In genomic region chr2:4507887-4508615, GRCm38 (mm10) we compare ENCODE assay signal across 23 mouse cellular contexts.
A peak's percentile ranks its signal among the peaks of the same experiment; 100 is the strongest.
DNase-seq lines count a peak whose midpoint lies in the region; ATAC-seq and TF ChIP-seq lines count a peak whose summit lies in the region.
"Had no signal": no experiment of that assay in that cellular context is flagged by ENCODE, and none has a peak within 500 bp of the region (broad histone marks: within the 10 kb centered on the region; RNA-seq: fewer than 3 reads in every experiment).

No protein-coding gene starts in this region.

- no peaks in the 10 kb centered on the region for H3K36me3 ChIP-seq in embryonic facial prominence, embryonic 15.5 days
- H3K36me3 ChIP-seq in forebrain, embryonic 15.5 days = 0 out of 2 replicates have a peak, but pooled peaks cover 2% of the 10 kb centered on the region

- 0 out of 2 replicates have a peak overlapping the region, but pooled peaks have one; percentile 7 for H3K27ac ChIP-seq in layer of hippocampus, adult 2 months
- H3K27ac ChIP-seq in embryonic facial prominence, embryonic 15.5 days (replicated peaks) = peak overlapping the region; percentile 61; the same call in 1 of the 2 replicates
- peak overlapping the region; percentile 73 for H3K27ac ChIP-seq in forebrain, embryonic 15.5 days (replicated peaks)
- H3K27ac ChIP-seq: hindbrain, embryonic 14.5 days; limb, embryonic 15.5 days; neural tube, embryonic 13.5 days had no signal

- H3K4me2 ChIP-seq in embryonic facial prominence, embryonic 15.5 days (replicated peaks) = no peak overlapping the region
- H3K4me2 ChIP-seq in forebrain, embryonic 15.5 days (replicated peaks) = no peak overlapping the region
- H3K4me2 ChIP-seq: heart, embryonic 11.5 days; hindbrain, embryonic 14.5 days; limb, embryonic 15.5 days; midbrain, embryonic 11.5 days; neural tube, embryonic 13.5 days had no signal

- no peak overlapping the region for H3K4me3 ChIP-seq in layer of hippocampus, adult 2 months
- no peak overlapping the region for H3K4me3 ChIP-seq in embryonic facial prominence, embryonic 15.5 days (replicated peaks)
- H3K4me3 ChIP-seq in forebrain, embryonic 15.5 days = no peak overlapping the region
- H3K4me3 ChIP-seq: limb, embryonic 15.5 days; neural tube, embryonic 13.5 days had no signal

- intact Hi-C loops in gastrocnemius, postnatal 14 days (cut with DNase I; ENCODE audit: low total_unique reads) = no loop called here

- H3K9me3 ChIP-seq in embryonic facial prominence, embryonic 15.5 days (replicated peaks) = no peaks in the 10 kb centered on the region
- no peaks in the 10 kb centered on the region for H3K9me3 ChIP-seq in forebrain, embryonic 15.5 days
- H3K9me3 ChIP-seq: limb, embryonic 15.5 days; neural tube, embryonic 13.5 days had no signal

- no peak for TF ChIP-seq CTCF in layer of hippocampus, adult 2 months (conservative IDR thresholded peaks at IDR 0.05)

- no peak for ATAC-seq in embryonic facial prominence, embryonic 15.5 days (ENCODE audit: insufficient number of reproducible peaks, low FRiP score, low TSS enrichment, low read depth)
- ATAC-seq in forebrain, embryonic 15.5 days (replicated peaks) = peak; percentile 44
- ATAC-seq: liver, postnatal 0 days had no signal

- 70% methylated on average over 13 of the region's 13 CpGs for WGBS in embryonic facial prominence, embryonic 15.5 days
- 55% methylated on average over 13 of the region's 13 CpGs for WGBS in forebrain, embryonic 15.5 days

- H3K27me3 ChIP-seq in embryonic facial prominence, embryonic 15.5 days = no peaks in the 10 kb centered on the region
- no peaks in the 10 kb centered on the region for H3K27me3 ChIP-seq in forebrain, embryonic 15.5 days
- H3K27me3 ChIP-seq: limb, embryonic 15.5 days; neural tube, embryonic 13.5 days had no signal

- no peak for DNase-seq in layer of hippocampus, adult 2 months (ENCODE audit: low spot score in 2 of 2)
- DNase-seq in layer of hippocampus, postnatal 25 days (ENCODE audit: extremely low spot score in 1 of 2, low spot score in 1 of 2) = no peak
- peak; percentile 94 for DNase-seq in retina, postnatal 1 day
- DNase-seq in gastrocnemius, postnatal 14 days = no peak
- no peak for DNase-seq in embryo, embryonic 10 days (ENCODE audit: low spot score)
- no peak for DNase-seq in neural tube, embryonic 10.5 days (ENCODE audit: extremely low spot score, low spot score)
- DNase-seq: adrenal gland, adult 2 months; cerebellum, adult 9-10 months; embryo, embryonic 11 days; heart, postnatal 10 days; kidney, adult 9 months; liver, postnatal 0 days; lung, postnatal 4 days; right cerebral cortex, postnatal 14 days; spleen, adult 18-20 months; thymus, adult 2 months had no signal

- peaks cover 27% of the 10 kb centered on the region for H3K4me1 ChIP-seq in embryonic facial prominence, embryonic 15.5 days
- H3K4me1 ChIP-seq in forebrain, embryonic 15.5 days = peaks cover 44% of the 10 kb centered on the region

- no peak overlapping the region for H3K9ac ChIP-seq in embryonic facial prominence, embryonic 15.5 days
- H3K9ac ChIP-seq in forebrain, embryonic 15.5 days (replicated peaks) = no peak overlapping the region
- H3K9ac ChIP-seq: hindbrain, embryonic 14.5 days; limb, embryonic 15.5 days; liver, postnatal 0 days; neural tube, embryonic 13.5 days had no signal

Comparison
In these comparisons a context has a peak if more than half of its experiments do, and no peak if none do; other contexts are left out.
1. H3K27ac ChIP-seq: peak in every context shown above with its lines; median percentile 73 in forebrain, embryonic 15.5 days; 61 in embryonic facial prominence, embryonic 15.5 days; 7 in layer of hippocampus, adult 2 months.